Mouse (Mus musculus): ENCODE measurements around the gene C3ar1. TPM values are rescaled to one million over a fixed set of nuclear protein-coding genes. Genes with fewer than 3 reads are reported as not detected.

The C3ar1 gene
- total and polyA plus RNA-seq, 2 experiments from 2014 or later = 1.3 to 1.8 TPM

DNA sequence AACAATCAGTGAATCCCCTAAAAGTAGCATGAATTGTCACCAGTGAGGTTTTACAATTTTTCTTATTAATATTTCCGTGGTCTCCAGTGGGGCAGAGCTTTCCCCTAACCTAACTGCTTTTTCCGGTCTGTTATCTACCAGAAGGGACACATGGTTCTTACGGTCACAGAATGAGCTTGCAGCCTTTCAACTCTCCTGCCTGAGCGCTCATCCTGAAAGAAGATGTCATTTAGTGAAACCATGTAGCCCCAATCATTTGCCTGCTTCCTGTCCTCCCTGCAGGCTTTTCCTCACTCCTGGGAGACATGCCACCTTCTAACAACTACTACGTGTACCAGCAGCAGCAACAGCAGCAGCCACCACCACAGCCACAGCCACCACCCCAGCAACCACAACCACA, 18.4 kb downstream of the C3ar1 start:
- ATAC-seq (ENCODE audit: low FRiP score) = no peak
- no peak overlapping the region for H3K4me3 ChIP-seq (ENCODE audit: low read depth, low read length)
- no peak overlapping the region for H3K4me2 ChIP-seq (ENCODE audit: low read depth, low read length, poor library complexity, severe bottlenecking)
- H3K9me3 ChIP-seq (ENCODE audit: low read length) = no peaks in the 10 kb centered on the region
- no peak overlapping the region for H3K27ac ChIP-seq (ENCODE audit: low read depth, low read length)
- DNase-seq (ENCODE audit: low spot score) = no peak
- WGBS = 87% methylated on average over 5 of the region's 5 CpGs
- no peaks in the 10 kb centered on the region for H3K27me3 ChIP-seq (ENCODE audit: insufficient read depth, low read length)
- no peak overlapping the region for H3K9ac ChIP-seq (replicated peaks; ENCODE audit: low read length, poor library complexity, severe bottlenecking)
- H3K4me1 ChIP-seq (ENCODE audit: insufficient read depth, low read length) = no peaks in the 10 kb centered on the region
- peaks cover 75% of the 10 kb centered on the region for H3K36me3 ChIP-seq (ENCODE audit: insufficient read depth, low read length)
- TF ChIP-seq CTCF (IDR thresholded peaks at IDR 0.05) = no peak

DNA sequence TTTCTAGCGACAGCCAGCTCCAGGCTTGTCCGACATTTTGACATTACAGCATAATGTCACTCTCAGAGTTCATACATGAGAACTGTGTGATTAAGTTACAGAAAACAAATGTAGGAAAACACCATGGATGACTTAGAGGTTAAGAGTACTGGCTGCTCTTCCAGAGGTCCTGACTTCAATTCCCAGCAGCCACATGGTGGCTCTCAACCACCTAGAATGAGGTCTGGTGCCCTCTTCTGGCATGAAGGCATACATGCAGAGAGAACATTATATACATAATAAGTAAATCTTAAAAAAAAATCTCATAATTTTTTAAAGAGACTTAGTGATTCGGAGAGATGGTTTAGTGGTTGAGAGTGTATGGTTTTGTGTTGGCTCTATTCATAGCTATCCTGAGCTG, 19.0 kb downstream of the C3ar1 start:
- Histone ChIP-seq H3K27me3 (ENCODE audit: insufficient read depth, low read length) (no peaks in the 10 kb centered on the region), H3K4me2 (ENCODE audit: low read depth, low read length, poor library complexity, severe bottlenecking) (no peak overlapping the region), H3K9ac (replicated peaks; ENCODE audit: low read length, poor library complexity, severe bottlenecking) (no peak overlapping the region)

GRCm38 (mm10) chr6:122834365-122834764, 21.6 kb downstream of the C3ar1 start:
- Histone ChIP-seq H3K9me3 (ENCODE audit: low read length) (no peaks in the 10 kb centered on the region), H3K9ac (replicated peaks; ENCODE audit: low read length, poor library complexity, severe bottlenecking) (no peak overlapping the region), H3K4me2 (ENCODE audit: low read depth, low read length, poor library complexity, severe bottlenecking) (no peak overlapping the region), H3K27me3 (ENCODE audit: insufficient read depth, low read length) (no peaks in the 10 kb centered on the region), H3K36me3 (ENCODE audit: insufficient read depth, low read length) (peaks cover 64% of the 10 kb centered on the region), H3K27ac (ENCODE audit: low read depth, low read length) (no peak overlapping the region), H3K4me1 (ENCODE audit: insufficient read depth, low read length) (no peaks in the 10 kb centered on the region), H3K4me3 (ENCODE audit: low read depth, low read length) (no peak overlapping the region)
- peak; percentile 72 for TF ChIP-seq CTCF (IDR thresholded peaks at IDR 0.05)
- DNase-seq (ENCODE audit: low spot score) = no peak
- ATAC-seq (ENCODE audit: low FRiP score) = no peak
- WGBS = 70% methylated on average over 4 of the region's 4 CpGs

More for the DNA sequence above, 19.0 kb downstream of the C3ar1 start:
- Histone ChIP-seq H3K4me3 (ENCODE audit: low read depth, low read length) (no peak overlapping the region), H3K4me1 (ENCODE audit: insufficient read depth, low read length) (no peaks in the 10 kb centered on the region), H3K27ac (ENCODE audit: low read depth, low read length) (no peak overlapping the region), H3K9me3 (ENCODE audit: low read length) (no peaks in the 10 kb centered on the region), H3K36me3 (ENCODE audit: insufficient read depth, low read length) (peaks cover 80% of the 10 kb centered on the region)
- 98% methylated on average over 3 of the region's 3 CpGs for WGBS
- no peak for ATAC-seq (ENCODE audit: low FRiP score)
- no peak for DNase-seq (ENCODE audit: low spot score)
- peak; percentile 52 for TF ChIP-seq CTCF (IDR thresholded peaks at IDR 0.05)

- Histone ChIP-seq H3K27ac (ENCODE audit: low read depth, low read length) (no peak overlapping the region), H3K4me2 (ENCODE audit: low read depth, low read length, poor library complexity, severe bottlenecking) (no peak overlapping the region), H3K27me3 (ENCODE audit: insufficient read depth, low read length) (no peaks in the 10 kb centered on the region), H3K4me1 (ENCODE audit: insufficient read depth, low read length) (no peaks in the 10 kb centered on the region), H3K9me3 (ENCODE audit: low read length) (no peaks in the 10 kb centered on the region), H3K4me3 (ENCODE audit: low read depth, low read length) (no peak overlapping the region), H3K9ac (replicated peaks; ENCODE audit: low read length, poor library complexity, severe bottlenecking) (no peak overlapping the region), H3K36me3 (ENCODE audit: insufficient read depth, low read length) (peaks cover 55% of the 10 kb centered on the region)
- 87% methylated on average over 7 of the region's 7 CpGs for WGBS
- ATAC-seq (ENCODE audit: low FRiP score) (no peak), DNase-seq (ENCODE audit: low spot score) (no peak)
- TF ChIP-seq CTCF (IDR thresholded peaks at IDR 0.05) = no peak
These were observed 23.1 kb downstream of the C3ar1 start for GRCm38 (mm10) chr6:122832880-122833279.

- Histone ChIP-seq H3K36me3 (ENCODE audit: insufficient read depth, low read length) (peaks cover 24% of the 10 kb centered on the region), H3K9ac (replicated peaks; ENCODE audit: low read length, poor library complexity, severe bottlenecking) (no peak overlapping the region), H3K4me1 (ENCODE audit: insufficient read depth, low read length) (no peaks in the 10 kb centered on the region), H3K27ac (ENCODE audit: low read depth, low read length) (no peak overlapping the region), H3K27me3 (ENCODE audit: insufficient read depth, low read length) (no peaks in the 10 kb centered on the region), H3K4me2 (ENCODE audit: low read depth, low read length, poor library complexity, severe bottlenecking) (no peak overlapping the region), H3K4me3 (ENCODE audit: low read depth, low read length) (no peak overlapping the region), H3K9me3 (ENCODE audit: low read length) (no peaks in the 10 kb centered on the region)
- WGBS = 50% methylated on average over 13 of the region's 13 CpGs
- ATAC-seq (ENCODE audit: low FRiP score) = no peak
- peak; percentile 58 for TF ChIP-seq CTCF (IDR thresholded peaks at IDR 0.05)
- DNase-seq (ENCODE audit: low spot score) = peak; percentile 24
These were observed 27.9 kb downstream of the C3ar1 start for GRCm38 (mm10) chr6:122828086-122828485.

GRCm38 (mm10) chr6:122825923-122826742, 29.8 kb downstream of the C3ar1 start:
- Histone ChIP-seq H3K9ac (replicated peaks; ENCODE audit: low read length, poor library complexity, severe bottlenecking) (peak overlapping the region; percentile 72), H3K9me3 (ENCODE audit: low read length) (no peaks in the 10 kb centered on the region), H3K36me3 (ENCODE audit: insufficient read depth, low read length) (peaks cover 9% of the 10 kb centered on the region), H3K4me2 (ENCODE audit: low read depth, low read length, poor library complexity, severe bottlenecking) (peak overlapping the region; percentile 83), H3K4me3 (ENCODE audit: low read depth, low read length) (peak overlapping the region; percentile 45), H3K4me1 (ENCODE audit: insufficient read depth, low read length) (peaks cover 12% of the 10 kb centered on the region; the same call in 1 of the 2 replicates), H3K27ac (ENCODE audit: low read depth, low read length) (peak overlapping the region; percentile 55), H3K27me3 (ENCODE audit: insufficient read depth, low read length) (no peaks in the 10 kb centered on the region)
- peak; percentile 64 for ATAC-seq (ENCODE audit: low FRiP score)
- WGBS = 2% methylated on average over 28 of the region's 29 CpGs
- peak; percentile 53 for DNase-seq (ENCODE audit: low spot score)
- TF ChIP-seq CTCF (IDR thresholded peaks at IDR 0.05) = no peak

Data from midbrain, postnatal 0 days (tissue).